16 mouse cellular contexts compared by ENCODE assay signal in genomic region chr8:124713207-124713606, GRCm38 (mm10). TPM values are rescaled to one million over a fixed set of nuclear protein-coding genes. Genes with fewer than 3 reads are reported as not detected.
"Had no signal": no experiment of that assay in that cellular context is flagged by ENCODE, and none has a peak within 500 bp of the region (broad histone marks: within the 10 kb centered on the region; RNA-seq: fewer than 3 reads in every experiment).

No protein-coding gene starts in this region.

- H3K27me3 ChIP-seq: limb, embryonic 12.5 days; lung, embryonic 15.5 days; midbrain, embryonic 13.5 days; stomach, embryonic 15.5 days had no signal

- H3K4me2 ChIP-seq: limb, embryonic 12.5 days; lung, embryonic 15.5 days; midbrain, embryonic 13.5 days; stomach, embryonic 15.5 days had no signal

- DNase-seq: kidney, adult 9 months; kidney, postnatal 36 days; layer of hippocampus, adult 9-11 months; lung, postnatal 14 days; retina, postnatal 1 day; thymus, adult 2 months; thymus, postnatal 36 days had no signal

- H3K9me3 ChIP-seq: limb, embryonic 12.5 days; lung, embryonic 15.5 days; midbrain, embryonic 13.5 days; stomach, embryonic 15.5 days had no signal

- H3K4me3 ChIP-seq: limb, embryonic 12.5 days; lung, embryonic 15.5 days; midbrain, embryonic 13.5 days; stomach, embryonic 15.5 days had no signal

- ATAC-seq: inflammation-experienced regulatory T-cells, adult 6 months; intestine, postnatal 0 days; midbrain, embryonic 13.5 days had no signal

- H3K9ac ChIP-seq: limb, embryonic 12.5 days; lung, embryonic 15.5 days; midbrain, embryonic 13.5 days; stomach, embryonic 15.5 days had no signal

- H3K27ac ChIP-seq: kidney, postnatal 0 days; limb, embryonic 12.5 days; lung, embryonic 15.5 days; macrophage; midbrain, embryonic 13.5 days; stomach, embryonic 15.5 days had no signal

- H3K4me1 ChIP-seq: limb, embryonic 12.5 days; lung, embryonic 15.5 days; midbrain, embryonic 13.5 days; stomach, embryonic 15.5 days had no signal

RNA-seq across cellular contexts. Expression of gene Fam89a, which starts 38.4 kb away (rescaled TPM):
- total RNA-seq: neutrophil, adult 5-6 weeks had no signal
- polyA plus RNA-seq: macrophage had no signal
